Mouse (Mus musculus) MEL (cell line): ENCODE data around the gene 2610021A01Rik. TPM values are rescaled to one million over a fixed set of nuclear protein-coding genes. Genes with fewer than 3 reads are reported as not detected.

Source experiments
- DNase-seq: peaks from one replicate; pipeline ENCODE4 v3.0.0; 2011; ENCODE audit warnings: low read depth, low spot score
- H3K27ac ChIP-seq: 2 replicates; pipeline ENCODE4 v1.5.1; 2012; ENCODE audit warnings: low read depth, mild to moderate bottlenecking, control low read depth, low read length, moderate library complexity; ENCODE audit not compliant: control insufficient read depth
- H3K27me3 ChIP-seq, 2 experiments: fragments of 150-350 bp in 1 of 2; sonication (generic) in 1 of 2; 2 replicates each; pipeline ENCODE4 v1.6.1; 2012; ENCODE audit warnings: low read length in 2 of 2, mild to moderate bottlenecking in 2 of 2, improper control_type of control experiment in 1 of 2, moderate library complexity in 1 of 2; ENCODE audit not compliant: insufficient read depth in 2 of 2, control insufficient read depth in 1 of 2
- H3K36me3 ChIP-seq, 2 experiments: 2 replicates each; pipeline ENCODE4 v1.6.1; 2012 to 2014; ENCODE audit warnings: low read length in 2 of 2, improper control_type of control experiment in 1 of 2, inconsistent platforms in 1 of 2, mild to moderate bottlenecking in 1 of 2; ENCODE audit not compliant: insufficient read depth in 2 of 2, control insufficient read depth in 1 of 2
- H3K4me1 ChIP-seq, 2 experiments: fragments of 150-350 bp in 1 of 2; sonication (generic) in 1 of 2; 2 replicates each; pipeline ENCODE4 v1.6.1; 2012; ENCODE audit warnings: low read length in 2 of 2, improper control_type of control experiment in 1 of 2, mild to moderate bottlenecking in 1 of 2; ENCODE audit not compliant: insufficient read depth in 2 of 2, control insufficient read depth in 1 of 2
- H3K4me3 ChIP-seq, 2 experiments: fragments of 150-350 bp in 1 of 2; sonication (generic) in 1 of 2; 2 replicates each; pipeline ENCODE4 v1.5.1; 2012; ENCODE audit warnings: low read depth in 2 of 2, low read length in 2 of 2, mild to moderate bottlenecking in 2 of 2, moderate library complexity in 2 of 2, control low read depth in 1 of 2, improper control_type of control experiment in 1 of 2; ENCODE audit not compliant: control insufficient read depth in 1 of 2, insufficient read depth in 1 of 2
- H3K79me2 ChIP-seq: 2 replicates; pipeline ENCODE4 v1.6.1; 2012; ENCODE audit warnings: mild to moderate bottlenecking, low read length, moderate library complexity; ENCODE audit not compliant: control insufficient read depth, poor library complexity, insufficient read depth
- H3K9ac ChIP-seq: 2 replicates; pipeline ENCODE4 v1.6.1; 2012; ENCODE audit warnings: low read depth, mild to moderate bottlenecking, control low read depth, low read length, moderate library complexity; ENCODE audit not compliant: control insufficient read depth, poor library complexity, severe bottlenecking
- H3K9me3 ChIP-seq: fragments of 150-350 bp; sonication (generic); replicated peaks from 2 replicates; pipeline ENCODE4 v1.6.1; 2012; ENCODE audit warnings: mild to moderate bottlenecking, low read length, improper control_type of control experiment, moderate library complexity; ENCODE audit not compliant: insufficient read depth
- BHLHE40 ChIP-seq: IDR thresholded peaks from 2 replicates; pipeline ENCODE4 v1.6.1; 2012; ENCODE audit warnings: low read depth, mild to moderate bottlenecking, inconsistent platforms, low read length, improper control_type of control experiment, borderline replicate concordance
- CHD1 ChIP-seq: IDR thresholded peaks from 2 replicates; pipeline ENCODE4 v1.6.1; 2012; ENCODE audit warnings: low read depth, mild to moderate bottlenecking, inconsistent platforms, low read length, improper control_type of control experiment
- CHD2 ChIP-seq: IDR thresholded peaks from 2 replicates; pipeline ENCODE4 v1.6.1; 2011; ENCODE audit warnings: low read length, improper control_type of control experiment
- CTCF ChIP-seq, 3 experiments: IDR thresholded peaks in 2 of 3; conservative IDR thresholded peaks in 1 of 3; 2 replicates each; pipeline ENCODE4 v1.5.1; 2011 to 2012; ENCODE audit warnings: low read length in 3 of 3, low read depth in 2 of 3, mild to moderate bottlenecking in 2 of 3, improper control_type of control experiment in 1 of 3, inconsistent platforms in 1 of 3, mixed read lengths in 1 of 3, moderate library complexity in 1 of 3; ENCODE audit not compliant: control insufficient read depth in 1 of 3, insufficient read depth in 1 of 3, poor library complexity in 1 of 3, severe bottlenecking in 1 of 3
- E2F4 ChIP-seq: IDR thresholded peaks from 2 replicates; pipeline ENCODE4 v1.6.1; 2011; ENCODE audit warnings: low read depth, low read length, improper control_type of control experiment, borderline replicate concordance
- ELF1 ChIP-seq: IDR thresholded peaks from 2 replicates; pipeline ENCODE4 v1.6.1; 2014; ENCODE audit warnings: low read depth, mild to moderate bottlenecking, inconsistent platforms, low read length, improper control_type of control experiment, moderate library complexity
- EP300 ChIP-seq, 2 experiments: IDR thresholded peaks; 2 replicates each; pipeline ENCODE4 v1.6.1; 2011; ENCODE audit warnings: improper control_type of control experiment in 2 of 2, low read length in 2 of 2, low read depth in 1 of 2, mild to moderate bottlenecking in 1 of 2
- ETS1 ChIP-seq: IDR thresholded peaks from 2 replicates; pipeline ENCODE4 v1.6.1; 2012; ENCODE audit warnings: low read depth, mild to moderate bottlenecking, inconsistent platforms, low read length, improper control_type of control experiment, moderate library complexity
- GABPA ChIP-seq: IDR thresholded peaks from 2 replicates; pipeline ENCODE4 v1.6.1; 2012; ENCODE audit warnings: low read depth, mild to moderate bottlenecking, inconsistent platforms, low read length, improper control_type of control experiment, moderate library complexity
- GATA1 ChIP-seq: IDR thresholded peaks from 2 replicates; pipeline ENCODE4 v1.6.1; 2011; ENCODE audit warnings: low read depth, low read length, improper control_type of control experiment
- JUND ChIP-seq: IDR thresholded peaks from 2 replicates; pipeline ENCODE4 v1.6.1; 2011; ENCODE audit warnings: low read depth, mild to moderate bottlenecking, improper control_type of control experiment, low read length
- KAT2A ChIP-seq: conservative IDR thresholded peaks from 2 replicates; pipeline ENCODE4 v1.6.1; 2012; ENCODE audit warnings: low read depth, low read length, improper control_type of control experiment, inconsistent platforms
- MAFK ChIP-seq: IDR thresholded peaks from 2 replicates; pipeline ENCODE4 v1.6.1; 2011; ENCODE audit warnings: low read depth, mild to moderate bottlenecking, low read length, improper control_type of control experiment, borderline replicate concordance
- MAZ ChIP-seq: IDR thresholded peaks from 2 replicates; pipeline ENCODE4 v1.6.1; 2012; ENCODE audit warnings: low read depth, mild to moderate bottlenecking, inconsistent platforms, low read length, improper control_type of control experiment
- MEF2A ChIP-seq: IDR thresholded peaks from 2 replicates; pipeline ENCODE4 v1.6.1; 2014; ENCODE audit warnings: low read depth, mild to moderate bottlenecking, inconsistent platforms, low read length, improper control_type of control experiment; ENCODE audit not compliant: poor library complexity, insufficient replicate concordance, severe bottlenecking; ENCODE audit errors: extremely low read depth
- MXI1 ChIP-seq: IDR thresholded peaks from 2 replicates; pipeline ENCODE4 v1.6.1; 2011; ENCODE audit warnings: mild to moderate bottlenecking, low read depth, low read length, improper control_type of control experiment
- MYB ChIP-seq: IDR thresholded peaks from 2 replicates; pipeline ENCODE4 v1.6.1; 2011; ENCODE audit warnings: mild to moderate bottlenecking, low read depth, low read length, improper control_type of control experiment
- MYC ChIP-seq: IDR thresholded peaks from 2 replicates; pipeline ENCODE4 v1.6.1; 2011; ENCODE audit warnings: low read depth, mild to moderate bottlenecking, low read length, improper control_type of control experiment, moderate library complexity
- NELFE ChIP-seq: IDR thresholded peaks from 2 replicates; pipeline ENCODE4 v1.6.1; 2011; ENCODE audit warnings: low read depth, low read length, improper control_type of control experiment
- NRF1 ChIP-seq: IDR thresholded peaks from 2 replicates; pipeline ENCODE4 v1.6.1; 2014; ENCODE audit warnings: low read depth, mild to moderate bottlenecking, inconsistent platforms, low read length, improper control_type of control experiment, moderate library complexity; ENCODE audit not compliant: poor library complexity, insufficient read depth, severe bottlenecking
- POLR2A ChIP-seq, 2 experiments: IDR thresholded peaks; 2 replicates each; pipeline ENCODE4 v1.6.1; 2011 to 2012; ENCODE audit warnings: low read length in 2 of 2, mild to moderate bottlenecking in 2 of 2, control low read depth in 1 of 2, improper control_type of control experiment in 1 of 2, low read depth in 1 of 2, moderate library complexity in 1 of 2; ENCODE audit not compliant: control insufficient read depth in 1 of 2, insufficient read depth in 1 of 2, poor library complexity in 1 of 2
- POLR2AphosphoS2 ChIP-seq: IDR thresholded peaks from 2 replicates; pipeline ENCODE4 v1.6.1; 2011; ENCODE audit warnings: low read length, improper control_type of control experiment
- POLR2AphosphoS5 ChIP-seq: IDR thresholded peaks from 2 replicates; pipeline ENCODE4 v1.6.1; 2012; ENCODE audit warnings: low read depth, borderline replicate concordance, mild to moderate bottlenecking, inconsistent platforms, low read length, moderate library complexity, mixed read lengths
- RAD21 ChIP-seq: IDR thresholded peaks from 2 replicates; pipeline ENCODE4 v1.6.1; 2011; ENCODE audit warnings: mild to moderate bottlenecking, low read depth, low read length, improper control_type of control experiment
- RCOR1 ChIP-seq: IDR thresholded peaks from 2 replicates; pipeline ENCODE4 v1.6.1; 2012; ENCODE audit warnings: low read depth, mild to moderate bottlenecking, inconsistent platforms, low read length, improper control_type of control experiment
- SIN3A ChIP-seq: IDR thresholded peaks from 2 replicates; pipeline ENCODE4 v1.6.1; 2012; ENCODE audit warnings: low read length, improper control_type of control experiment, inconsistent platforms
- SMC3 ChIP-seq: IDR thresholded peaks from 2 replicates; pipeline ENCODE4 v1.6.1; 2011; ENCODE audit warnings: low read depth, low read length, improper control_type of control experiment
- TAL1 ChIP-seq: IDR thresholded peaks from 2 replicates; pipeline ENCODE4 v1.6.1; 2012; ENCODE audit warnings: mild to moderate bottlenecking, inconsistent platforms, low read length, moderate library complexity, mixed read lengths
- TBP ChIP-seq: IDR thresholded peaks from 2 replicates; pipeline ENCODE4 v1.8.0; 2011; ENCODE audit warnings: low read depth, low read length, improper control_type of control experiment
- UBTF ChIP-seq: IDR thresholded peaks from 2 replicates; pipeline ENCODE4 v1.6.1; 2012; ENCODE audit warnings: low read depth, mild to moderate bottlenecking, inconsistent platforms, low read length, improper control_type of control experiment, moderate library complexity, borderline replicate concordance; ENCODE audit not compliant: insufficient read depth
- USF1 ChIP-seq: IDR thresholded peaks from 2 replicates; pipeline ENCODE4 v1.6.1; 2014; ENCODE audit warnings: low read depth, mild to moderate bottlenecking, inconsistent platforms, low read length, improper control_type of control experiment, moderate library complexity
- USF2 ChIP-seq, 2 experiments: IDR thresholded peaks; 2 replicates each; pipeline ENCODE4 v1.6.1; 2011 to 2012; ENCODE audit warnings: improper control_type of control experiment in 2 of 2, low read length in 2 of 2, borderline replicate concordance in 1 of 2, inconsistent platforms in 1 of 2, low read depth in 1 of 2, mild to moderate bottlenecking in 1 of 2; ENCODE audit not compliant: insufficient read depth in 1 of 2
- ZC3H11A ChIP-seq: IDR thresholded peaks from 2 replicates; pipeline ENCODE4 v1.6.1; 2012; ENCODE audit warnings: low read depth, mild to moderate bottlenecking, inconsistent platforms, low read length, improper control_type of control experiment
- ZKSCAN1 ChIP-seq: IDR thresholded peaks from 2 replicates; pipeline ENCODE4 v1.6.1; 2012; ENCODE audit warnings: low read depth, mild to moderate bottlenecking, inconsistent platforms, low read length, improper control_type of control experiment, moderate library complexity
- ZNF384 ChIP-seq: IDR thresholded peaks from 2 replicates; pipeline ENCODE4 v1.6.1; 2012; ENCODE audit warnings: low read depth, mild to moderate bottlenecking, inconsistent platforms, low read length, improper control_type of control experiment
- polyA plus RNA-seq, 2 experiments: library from polyadenylated mRNA; stranded (reverse) in 1 of 2; unstranded in 1 of 2; fragments of >175 nt in 1 of 2; fragments of >200 nt in 1 of 2; gene quantifications; 2 replicates each; pipeline versions ENCODE4 v1.2.1 to v1.2.4; 2012; ENCODE audit warnings: low replicate concordance in 2 of 2, low read depth in 1 of 2; ENCODE audit not compliant: insufficient read length in 2 of 2, insufficient read depth in 1 of 2, missing spikeins in 1 of 2
- total RNA-seq: library from RNA; depleted of rRNA; stranded (reverse); fragments of 300-350 nt; gene quantifications from 2 replicates; pipeline ENCODE4 v1.2.3, GENCODE M21; 2012; rRNA removed

Gene 2610021A01Rik
- total RNA-seq (14.8 and 15.4 TPM in 2 replicates), polyA plus RNA-seq (100 to 1,000 TPM in 1 of 2 experiments, 1 to 10 TPM in 1; 9.7 to 291 TPM)

GRCm38 (mm10) chr7:41599034-41599813 is at the start of gene 2610021A01Rik:
TSS of gene 2610021A01Rik (plus strand) at chr7:41599230.
- Histone ChIP-seq H3K9ac (peak within 1 kb of the TSS; percentile 71), H3K79me2 (peaks cover 5% of the 10 kb centered on the region), H3K9me3 (no peaks in the 10 kb centered on the region), H3K4me3 (peak within 1 kb of the TSS; percentile 64 to 74), H3K4me1 (peaks cover 0 to 7% of the 10 kb centered on the region in 2 experiments; a peak in 2 of 4 replicates), H3K36me3 (peaks cover 0 to 2% of the 10 kb centered on the region in 2 experiments; a peak in 2 of 4 replicates), H3K27ac (peak within 1 kb of the TSS; percentile 45), H3K27me3 (no peaks in the 10 kb centered on the region)
- peak; percentile 89 for DNase-seq
- TF ChIP-seq RAD21 (no peak), MAFK (no peak), CTCF (IDR thresholded peaks at IDR 0.05 in 2 of 3, conservative IDR thresholded peaks at IDR 0.05 in 1 of 3; ENCODE audit: control insufficient read depth in 1 of 3, insufficient read depth in 1 of 3, low read depth in 2 of 3, low read length in 3 of 3, poor library complexity in 1 of 3, severe bottlenecking in 1 of 3) (no peak), RCOR1 (no peak), USF1 (no peak), CHD1 (no peak), UBTF (no peak), EP300 (IDR thresholded peaks at IDR 0.05; ENCODE audit: low read depth in 1 of 2, low read length in 2 of 2) (no peak), TAL1 (no peak), NRF1 (peak; percentile 62), MYC (no peak), KAT2A (no peak), ZC3H11A (no peak), GATA1 (no peak), JUND (no peak), SMC3 (no peak), BHLHE40 (no peak), MYB (no peak), ZNF384 (no peak), POLR2AphosphoS5 (no peak), GABPA (no peak), POLR2AphosphoS2 (no peak), MEF2A (no peak), ZKSCAN1 (no peak), SIN3A (0 out of 2 replicates have a peak, but pooled peaks have one; percentile 31), MAZ (no peak), NELFE (no peak), MXI1 (no peak), ETS1 (no peak), ELF1 (no peak), POLR2A (IDR thresholded peaks at IDR 0.05; ENCODE audit: control insufficient read depth in 1 of 2, insufficient read depth in 1 of 2, low read depth in 1 of 2, low read length in 2 of 2, poor library complexity in 1 of 2) (peak in 1 of 2 experiments; percentile 46; a peak in 1 of 4 replicates), CHD2 (no peak), USF2 (IDR thresholded peaks at IDR 0.05; ENCODE audit: borderline replicate concordance in 1 of 2, insufficient read depth in 1 of 2, low read depth in 1 of 2, low read length in 2 of 2) (no peak), TBP (peak; percentile 58; the same call in 1 of the 2 replicates), E2F4 (no peak)
